Mouse (Mus musculus): ENCODE results near the gene Spata45.

DNA sequence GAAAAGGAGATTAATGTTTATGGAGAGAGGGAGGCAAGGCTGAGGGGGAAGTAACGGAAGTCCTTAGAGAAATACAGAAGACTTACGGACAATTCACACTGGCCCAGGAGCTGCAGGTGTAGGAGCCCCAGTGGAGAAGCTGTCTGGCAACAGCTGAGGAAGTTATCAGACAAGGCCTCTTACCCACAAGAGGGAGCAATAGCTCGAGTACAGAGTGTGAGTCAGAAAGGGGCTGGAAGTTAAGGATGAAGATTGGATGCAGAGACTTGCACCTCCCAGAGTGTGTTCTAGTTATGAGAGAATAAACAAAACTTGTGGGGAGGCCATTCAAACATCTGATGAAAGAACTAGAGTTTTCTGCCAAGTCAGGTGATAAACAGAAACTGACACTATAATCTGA lies 21.0 kb downstream of the Spata45 start:
- TF ChIP-seq CTCF (conservative IDR thresholded peaks at IDR 0.05 in 1 of 2, IDR thresholded peaks at IDR 0.05 in 1 of 2; ENCODE audit: low read depth in 2 of 2, low read length in 2 of 2): peak in 1 of 2 experiments; percentile 31; a peak in 1 of 4 replicates
- TF ChIP-seq MAZ (IDR thresholded peaks at IDR 0.05; ENCODE audit: low read depth, low read length): no peak
- no peak for TF ChIP-seq KAT2A (IDR thresholded peaks at IDR 0.05; ENCODE audit: insufficient replicate concordance, low read length)
- no peak for TF ChIP-seq MAX (IDR thresholded peaks at IDR 0.05; ENCODE audit: low read length)
- no peak for TF ChIP-seq ELF1 (IDR thresholded peaks at IDR 0.05; ENCODE audit: low read depth, low read length)
- TF ChIP-seq MAFK (IDR thresholded peaks at IDR 0.05; ENCODE audit: insufficient replicate concordance, low read length): no peak
- TF ChIP-seq POLR2A (IDR thresholded peaks at IDR 0.05; ENCODE audit: low read depth, low read length): no peak
- no peak for TF ChIP-seq NELFE (IDR thresholded peaks at IDR 0.05; ENCODE audit: low read depth, low read length)
- TF ChIP-seq PAX5 (IDR thresholded peaks at IDR 0.05; ENCODE audit: low read length): no peak
- TF ChIP-seq EP300 (IDR thresholded peaks at IDR 0.05; ENCODE audit: low read length): no peak
- no peak for TF ChIP-seq RCOR1 (conservative IDR thresholded peaks at IDR 0.05; ENCODE audit: low read depth, low read length)
- no peak for TF ChIP-seq NRF1 (IDR thresholded peaks at IDR 0.05; ENCODE audit: low read depth, low read length)
- TF ChIP-seq RAD21 (IDR thresholded peaks at IDR 0.05; ENCODE audit: low read depth, low read length): peak; percentile 5; the same call in 1 of the 2 replicates
